ENCODE assay signal across 18 mouse cellular contexts in the genomic region with DNA sequence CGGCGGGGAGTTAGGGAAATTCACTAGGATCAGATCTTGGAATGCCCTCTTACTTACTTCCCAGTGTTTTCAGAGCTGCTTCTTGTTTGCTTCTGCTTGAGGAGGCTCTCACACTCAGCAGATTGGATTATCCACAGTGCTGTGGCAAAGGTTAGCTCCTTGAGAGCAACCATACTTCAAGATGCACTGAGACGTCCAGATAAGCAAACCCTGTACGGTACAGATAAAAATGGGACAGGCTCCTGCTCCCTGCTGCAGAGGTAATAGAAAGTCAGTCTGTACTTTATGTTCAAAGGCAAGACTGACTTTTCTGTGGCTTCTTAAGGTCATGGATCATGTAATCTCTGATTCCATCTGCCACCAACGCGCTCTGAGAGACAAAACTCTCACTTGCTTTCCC.
DNase-seq lines count a peak whose midpoint lies in the region; ATAC-seq and TF ChIP-seq lines count a peak whose summit lies in the region.
"Had no signal": no experiment of that assay in that cellular context is flagged by ENCODE, and none has a peak within 500 bp of the region (broad histone marks: within the 10 kb centered on the region; RNA-seq: fewer than 3 reads in every experiment).

No protein-coding gene starts in this region.

- DNase-seq in G1E (ENCODE audit: low spot score) (peak; percentile 6), liver (peak; percentile 32)
- peak; percentile 51 for DNase-seq in c-Kit-negative CD71-positive TER-119-positive erythroid progenitor cells, embryonic 14.5 days (ENCODE audit: low read depth, low spot score)
- DNase-seq in right cerebral cortex, postnatal 25 days = no peak
- no peak for DNase-seq in thymus, postnatal 25 days
- no peak for DNase-seq in left cerebral cortex, adult 18-20 months (ENCODE audit: low spot score in 2 of 2)
- DNase-seq: adrenal gland, adult 8-10 months; cerebellum, adult 2 months; gastrocnemius, postnatal 14 days; kidney, postnatal 10 days; lung, embryonic 14.5 days; midbrain, embryonic 14.5 days; thymus, postnatal 36 days had no signal

- H3K4me3 ChIP-seq in G1E (ENCODE audit: low read depth, low read length) = no peak overlapping the region
- H3K4me3 ChIP-seq: hindbrain, embryonic 13.5 days; layer of hippocampus, adult 2 months; left cerebral cortex, adult 2 months; myocyte had no signal

- no peak for TF ChIP-seq CTCF in G1E (IDR thresholded peaks at IDR 0.05; ENCODE audit: low read depth, low read length)

- H3K9me3 ChIP-seq in G1E (replicated peaks) = no peaks in the 10 kb centered on the region
- H3K9me3 ChIP-seq: hindbrain, embryonic 13.5 days had no signal

- ATAC-seq in G1E (ENCODE audit: extremely low read depth, insufficient number of reproducible peaks, low FRiP score, poor library complexity, severe bottlenecking) = peak; percentile 98
- peak; percentile 56; the same call in 1 of the 2 replicates for ATAC-seq in megakaryocyte, adult 5-6 weeks (ENCODE audit: poor library complexity, severe bottlenecking)

- no peaks in the 10 kb centered on the region for H3K36me3 ChIP-seq in G1E (replicated peaks)
- H3K36me3 ChIP-seq: hindbrain, embryonic 13.5 days had no signal

- H3K4me1 ChIP-seq in G1E (ENCODE audit: insufficient read depth, low read depth, low read length) = peaks cover 20% of the 10 kb centered on the region
- H3K4me1 ChIP-seq: hindbrain, embryonic 13.5 days had no signal

- H3K27me3 ChIP-seq in G1E (ENCODE audit: insufficient read depth, low read length) = no peaks in the 10 kb centered on the region
- H3K27me3 ChIP-seq: hindbrain, embryonic 13.5 days had no signal

Comparison
In these comparisons a context has a peak if more than half of its experiments do, and no peak if none do; other contexts are left out.
1. DNase-seq: peak in G1E (single experiment), c-Kit-negative CD71-positive TER-119-positive erythroid progenitor cells, embryonic 14.5 days (single experiment) and liver (single experiment); none in right cerebral cortex, postnatal 25 days (single experiment), thymus, postnatal 25 days (single experiment) and left cerebral cortex, adult 18-20 months (0 of 2).